Mouse (Mus musculus): ENCODE data around the gene Clcf1.

The Clcf1 gene

DNA sequence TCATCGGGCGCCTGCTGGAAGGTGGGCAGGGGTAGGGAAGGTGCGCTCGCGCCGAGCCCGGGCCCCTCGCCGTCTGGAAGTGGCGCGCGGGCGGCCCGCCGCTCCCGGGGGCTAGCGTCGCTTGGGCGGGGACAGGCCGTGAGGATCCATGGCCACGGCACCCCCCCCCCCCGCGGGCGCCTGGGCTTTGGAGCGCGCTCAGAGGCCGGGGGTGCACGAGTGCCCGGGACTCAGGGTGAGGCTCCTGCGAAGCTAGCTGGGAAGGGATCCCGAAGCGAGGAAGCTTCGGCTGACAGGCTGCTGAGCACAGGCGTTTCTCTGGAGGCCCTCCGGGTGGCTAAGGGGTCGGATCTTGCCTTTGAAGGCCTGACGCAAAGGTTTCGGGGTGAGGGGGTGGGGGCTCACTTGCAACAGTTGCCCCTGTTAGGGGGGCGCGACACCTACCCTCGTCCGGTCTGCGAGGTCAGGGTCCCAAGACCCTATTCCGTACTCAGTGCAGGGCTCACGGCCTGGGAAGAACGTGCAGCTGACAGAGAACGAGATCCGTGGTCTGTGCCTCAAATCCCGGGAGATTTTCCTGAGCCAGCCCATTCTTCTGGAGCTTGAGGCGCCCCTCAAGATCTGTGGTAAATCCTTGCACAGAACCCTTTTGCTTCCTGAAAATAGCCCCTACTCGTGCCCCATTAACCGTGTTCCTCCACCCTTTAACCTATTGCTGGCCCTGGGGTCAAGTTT lies 21.6 kb upstream of the Clcf1 start:
- DNase-seq (ENCODE audit: low read depth, low spot score), result no peak

DNA sequence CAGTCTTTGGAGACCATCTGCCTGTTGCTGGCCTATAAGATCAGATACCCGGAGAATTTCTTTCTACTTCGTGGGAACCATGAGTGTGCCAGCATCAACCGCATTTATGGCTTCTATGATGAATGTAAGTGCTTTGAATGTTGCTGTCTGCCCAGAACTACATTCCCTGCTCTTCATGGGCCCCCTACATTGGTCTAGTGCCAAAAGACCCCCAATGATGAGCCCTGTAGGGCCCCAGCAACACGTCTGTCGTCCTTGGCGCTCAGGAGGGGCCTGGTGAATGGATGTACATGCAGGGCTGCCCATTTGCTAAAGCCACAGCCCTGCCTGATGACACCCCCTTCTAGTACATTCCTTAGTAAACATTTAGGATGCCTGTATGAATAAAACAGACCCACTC lies 20.9 kb upstream of the Clcf1 start:
- DNase-seq (ENCODE audit: low read depth, low spot score), result no peak

DNA sequence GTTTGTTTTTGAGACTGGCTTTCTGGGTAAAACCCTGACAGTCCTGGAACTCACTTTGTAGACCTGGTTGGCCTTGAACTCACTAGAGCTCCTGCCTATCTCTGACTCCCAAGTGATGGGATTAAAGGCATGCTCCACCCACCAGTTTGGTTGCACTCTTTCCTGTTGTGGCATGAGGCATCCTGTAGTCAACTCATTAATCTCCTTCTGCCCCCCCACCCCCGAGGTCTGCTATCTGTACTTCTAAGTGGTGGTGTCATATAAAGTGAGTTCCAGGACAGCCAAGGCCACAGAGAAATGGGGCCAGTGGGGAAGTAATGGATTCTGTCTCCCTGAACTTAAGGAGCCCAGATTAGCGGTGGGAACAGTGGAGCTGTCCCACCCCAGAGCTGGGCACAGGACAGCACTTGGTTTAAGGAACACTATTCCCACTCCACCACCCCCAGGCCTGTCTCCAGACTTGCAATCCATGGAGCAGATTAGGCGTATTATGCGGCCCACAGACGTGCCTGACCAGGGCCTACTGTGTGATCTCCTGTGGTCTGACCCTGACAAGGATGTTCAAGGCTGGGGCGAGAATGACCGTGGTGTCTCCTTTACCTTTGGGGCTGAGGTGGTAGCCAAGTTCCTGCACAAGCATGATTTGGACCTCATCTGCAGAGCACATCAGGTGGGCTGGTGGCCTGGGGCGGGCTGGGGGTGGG lies 19.9 kb upstream of the Clcf1 start:
- DNase-seq (ENCODE audit: low read depth, low spot score), result no peak

DNA sequence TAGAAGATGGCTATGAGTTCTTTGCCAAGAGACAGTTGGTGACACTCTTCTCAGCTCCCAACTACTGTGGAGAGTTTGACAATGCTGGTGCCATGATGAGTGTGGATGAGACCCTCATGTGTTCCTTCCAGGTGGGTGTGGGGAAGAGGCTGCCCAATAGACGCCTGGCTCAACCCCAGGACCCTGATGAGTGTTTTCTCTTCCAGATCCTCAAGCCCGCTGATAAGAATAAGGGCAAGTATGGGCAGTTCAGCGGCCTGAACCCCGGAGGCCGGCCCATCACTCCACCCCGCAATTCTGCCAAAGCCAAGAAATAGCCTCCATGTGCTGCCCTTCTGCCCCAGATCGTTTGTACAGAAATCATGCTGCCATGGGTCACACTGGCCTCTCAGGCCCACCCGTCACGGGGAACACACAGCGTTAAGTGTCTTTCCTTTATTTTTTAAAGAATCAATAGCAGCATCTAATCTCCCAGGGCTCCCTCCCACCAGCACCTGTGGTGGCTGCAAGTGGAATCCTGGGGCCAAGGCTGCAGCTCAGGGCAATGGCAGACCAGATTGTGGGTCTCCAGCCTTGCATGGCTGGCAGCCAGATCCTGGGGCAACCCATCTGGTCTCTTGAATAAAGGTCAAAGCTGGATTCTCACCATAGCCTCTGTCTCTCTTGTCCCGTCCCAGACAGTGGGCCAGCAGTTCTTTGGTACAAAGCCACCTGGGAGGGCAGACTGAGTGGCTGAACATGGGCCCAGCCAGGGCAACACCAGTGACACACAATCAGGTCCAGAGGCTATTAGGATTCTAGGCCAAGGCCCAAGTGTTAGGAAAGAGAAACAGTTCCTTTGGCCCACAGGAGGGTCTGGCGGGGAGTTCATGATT lies 19.0 kb upstream of the Clcf1 start:
- DNase-seq (ENCODE audit: low read depth, low spot score), result no peak

DNA sequence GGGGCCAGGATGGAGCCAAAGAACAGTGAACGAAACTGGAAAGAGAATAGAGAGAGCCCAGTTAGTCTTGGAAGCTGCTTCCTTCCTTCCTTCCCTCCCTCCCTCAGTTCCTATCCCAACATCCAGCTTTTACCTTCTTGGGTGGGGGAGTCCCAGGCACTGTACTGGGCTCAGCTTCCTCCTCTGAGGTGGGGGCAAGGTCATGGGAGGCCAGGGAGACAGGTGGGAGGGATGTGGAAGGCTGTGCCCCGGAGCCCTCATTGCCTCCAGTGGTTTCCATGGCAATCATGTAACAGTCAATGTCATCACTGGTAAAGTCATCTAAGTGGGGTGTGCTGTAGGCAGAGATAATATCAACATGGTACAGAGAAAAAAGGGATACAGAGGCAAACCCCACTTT lies 18.0 kb upstream of the Clcf1 start:
- no peak for DNase-seq (ENCODE audit: low read depth, low spot score)

DNA sequence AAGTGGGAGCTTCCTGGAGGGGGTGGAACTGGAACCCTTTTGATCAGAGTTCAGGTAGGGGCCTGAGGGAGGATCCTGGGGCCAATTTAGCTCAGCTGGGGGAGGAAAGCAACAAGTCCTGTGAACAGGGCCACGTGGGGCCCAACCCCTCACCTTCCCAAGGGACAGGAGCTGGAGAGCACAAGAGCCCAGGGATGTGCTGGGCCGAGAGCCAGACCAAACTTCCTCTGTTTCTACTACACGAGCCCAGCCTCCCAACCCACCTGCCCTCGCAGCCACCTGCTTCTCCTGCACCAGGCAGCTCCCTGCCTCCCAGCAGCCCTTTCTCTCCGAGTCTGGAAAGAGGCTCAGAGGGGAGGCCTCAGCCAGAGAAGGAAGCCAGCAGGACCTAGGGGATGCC lies 17.5 kb upstream of the Clcf1 start:
- no peak for DNase-seq (ENCODE audit: low read depth, low spot score)

DNA sequence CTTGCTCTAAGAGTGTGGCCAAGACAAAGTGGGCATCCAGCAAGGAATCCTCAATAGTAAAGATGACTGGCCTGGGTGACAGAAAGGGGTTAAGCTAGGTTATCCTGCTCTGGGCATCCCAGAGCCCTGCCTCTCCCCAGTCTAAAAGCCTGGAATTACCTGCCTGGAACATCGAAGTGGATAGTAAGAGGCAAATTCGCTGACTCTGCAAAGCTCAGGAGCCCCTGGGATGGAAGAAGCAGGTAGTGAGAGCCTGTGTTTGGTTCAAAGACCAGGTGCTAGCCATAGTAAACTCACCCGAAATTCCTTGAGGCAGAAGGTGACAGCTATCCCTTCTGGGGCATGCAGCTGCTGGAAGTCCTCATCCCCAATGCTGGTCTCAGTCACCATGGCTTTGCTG lies 16.9 kb upstream of the Clcf1 start:
- DNase-seq (ENCODE audit: low read depth, low spot score), result no peak

DNA sequence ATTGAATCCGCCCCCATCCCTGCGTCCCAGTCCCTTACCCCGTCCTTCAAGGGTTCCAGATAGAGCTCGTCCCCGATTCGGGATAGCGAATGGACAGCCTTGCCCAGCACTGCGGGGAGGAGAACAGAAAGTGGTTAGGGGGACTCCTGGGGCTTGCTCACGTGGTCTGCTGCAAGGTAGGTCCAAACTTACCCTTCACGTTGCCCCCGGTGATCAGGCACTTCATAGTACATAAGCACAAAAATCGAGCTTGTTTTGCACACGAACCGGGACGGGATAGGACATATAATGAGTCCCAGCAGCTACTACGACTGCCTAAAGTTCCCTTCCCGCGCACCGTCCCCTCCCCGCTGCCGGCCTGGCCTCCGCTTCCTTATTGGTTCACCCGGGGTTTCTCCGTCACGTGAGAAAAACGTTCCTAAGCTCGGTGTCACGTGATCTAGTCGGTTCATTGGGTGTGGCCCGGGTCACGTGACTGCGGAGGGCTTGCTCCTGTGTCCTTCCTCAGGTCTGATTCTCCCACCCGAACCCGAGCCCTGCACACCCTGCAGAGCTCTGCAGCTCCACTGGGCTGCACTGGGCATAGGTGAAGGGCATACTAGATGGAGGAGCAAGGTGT lies 12.6 kb upstream of the Clcf1 start, which contains the start of gene Rad9a:
Gene Rad9a (minus strand): TSS at position 372 of the 619 bp plus-strand sequence.
- DNase-seq (ENCODE audit: low read depth, low spot score), result peak; percentile 95

DNA sequence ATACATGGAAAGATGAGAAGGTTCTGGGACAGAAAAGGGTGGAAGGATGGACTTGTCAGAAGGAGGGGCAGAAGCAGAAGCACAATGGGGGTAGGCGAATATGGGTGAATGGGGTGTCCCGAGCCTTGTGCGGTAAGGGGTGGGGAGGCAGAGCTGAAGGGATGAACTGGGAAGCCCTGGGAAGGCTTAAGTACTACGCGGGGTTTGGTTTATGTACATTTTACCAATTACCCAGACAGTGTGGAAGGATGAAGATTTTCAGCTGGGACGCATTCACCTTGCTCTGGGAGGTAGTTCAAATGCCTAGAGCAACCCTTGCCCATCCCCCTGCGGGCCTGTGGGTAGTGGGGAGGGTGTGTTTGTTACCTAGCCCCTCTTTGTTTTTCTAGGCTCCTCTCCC lies 11.9 kb upstream of the Clcf1 start:
- no peak for DNase-seq (ENCODE audit: low read depth, low spot score)

DNA sequence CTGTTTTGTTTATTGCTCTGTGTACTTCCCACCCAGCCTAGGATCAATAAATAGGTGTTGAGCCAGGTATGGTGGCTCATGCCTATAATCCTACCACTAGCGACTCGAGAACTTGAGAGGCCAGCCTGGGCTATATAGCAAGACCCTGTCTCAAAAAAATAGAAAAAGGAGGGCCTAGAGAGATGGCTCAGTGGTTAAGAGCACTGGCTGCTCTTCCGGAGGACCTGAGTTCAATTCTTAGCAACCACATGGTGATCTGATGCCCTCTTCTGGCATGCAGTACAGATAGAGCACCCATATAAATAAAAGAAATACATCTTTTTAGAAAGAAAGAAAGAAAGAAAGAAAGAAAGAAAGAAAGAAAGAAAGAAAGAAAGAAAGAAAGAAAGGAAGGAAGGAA lies 10.9 kb upstream of the Clcf1 start:
- no peak for DNase-seq (ENCODE audit: low read depth, low spot score)

DNA sequence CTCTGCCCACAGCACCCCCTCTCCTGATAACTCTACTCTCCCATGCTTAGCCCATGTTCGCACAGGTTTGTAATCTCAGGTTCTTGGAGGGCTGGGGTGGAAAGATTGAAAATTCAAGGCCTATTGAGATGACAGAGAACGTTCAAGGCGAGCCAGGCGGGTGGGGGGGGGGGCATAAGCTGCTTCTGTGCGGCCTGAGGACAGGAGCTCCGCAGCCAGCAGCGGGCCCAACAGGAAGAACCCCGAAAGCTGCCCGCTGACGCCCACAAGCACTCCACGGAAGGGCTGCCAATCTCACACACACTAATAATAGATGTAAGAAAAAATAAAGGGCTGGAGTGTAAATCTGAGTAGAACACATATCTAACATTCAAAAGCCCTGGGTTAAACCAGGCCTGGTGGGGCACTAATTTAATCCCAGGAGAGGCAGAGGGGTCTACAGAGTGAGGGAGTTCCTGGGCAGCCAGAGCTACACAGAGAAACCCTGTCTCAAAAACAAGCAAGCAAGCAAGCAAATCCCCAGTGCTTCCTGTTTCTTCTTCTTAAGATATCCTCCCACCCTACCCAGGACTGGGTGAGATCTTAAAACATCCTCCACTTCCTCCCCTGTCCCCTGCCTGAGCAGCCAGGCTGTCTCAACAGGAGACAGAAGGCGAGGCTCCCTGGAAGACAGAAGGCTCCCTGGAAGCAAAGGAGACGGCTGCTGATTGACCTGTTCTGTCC lies 10.3 kb upstream of the Clcf1 start:
- DNase-seq (ENCODE audit: low read depth, low spot score), result no peak

DNA sequence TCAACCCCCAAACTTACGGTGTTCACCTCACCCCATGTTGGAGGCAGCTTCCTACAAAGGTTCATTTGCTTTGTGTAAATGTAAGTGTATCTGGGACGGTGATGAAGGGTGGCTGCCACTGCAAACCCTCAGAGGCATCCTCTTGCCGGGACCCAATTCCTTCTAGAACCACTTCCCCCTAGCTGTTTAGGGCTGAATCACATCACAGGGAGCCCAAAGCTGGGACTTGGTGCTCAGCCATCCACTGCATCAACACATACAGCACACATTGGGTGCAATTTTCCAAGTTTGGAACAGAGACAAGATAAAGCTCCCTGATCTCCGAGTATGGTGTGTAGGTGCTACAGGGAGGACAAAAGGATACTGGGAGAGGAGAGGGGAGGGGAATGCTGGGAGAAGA lies 9.1 kb upstream of the Clcf1 start:
- DNase-seq (ENCODE audit: low read depth, low spot score), result no peak

DNA sequence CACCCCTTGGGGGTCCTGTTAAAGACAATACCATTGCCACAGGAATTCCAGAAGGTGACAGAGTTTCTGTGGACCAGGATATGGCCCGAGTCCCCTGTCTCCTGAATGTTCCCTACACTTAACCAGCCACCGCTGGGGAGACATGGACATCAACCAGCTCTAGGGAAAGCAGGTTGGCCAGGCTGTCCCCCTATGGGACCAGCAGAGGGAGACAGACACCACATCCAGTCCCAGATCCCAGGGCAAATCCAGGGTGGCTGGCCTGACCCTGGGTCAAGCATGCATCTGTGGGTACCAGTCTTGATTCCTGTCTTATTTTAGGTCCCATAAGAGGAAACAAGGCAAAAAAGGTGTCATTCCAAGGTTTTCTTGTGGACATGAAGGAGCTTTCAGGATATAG lies 7.1 kb upstream of the Clcf1 start:
- no peak for DNase-seq (ENCODE audit: low read depth, low spot score)

DNA sequence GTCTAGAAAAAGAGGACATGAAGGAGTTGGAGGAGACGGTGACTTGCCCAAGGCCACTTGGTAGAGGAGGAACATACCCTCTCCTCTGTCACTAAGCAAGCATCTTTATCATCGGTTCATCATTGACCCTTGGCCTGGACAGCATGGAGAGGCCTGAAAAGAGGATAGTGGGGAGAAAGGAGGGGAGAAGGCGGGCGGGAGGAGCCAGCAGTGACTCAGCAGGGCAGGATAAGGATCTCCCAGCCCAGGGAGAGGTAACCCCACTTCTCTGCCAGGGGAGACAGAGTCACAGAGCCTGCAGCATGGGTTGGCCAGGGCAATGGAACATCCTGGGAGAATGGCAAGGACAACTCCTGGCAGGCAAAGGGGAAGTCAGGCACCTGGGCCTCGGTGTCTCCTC lies 5.5 kb upstream of the Clcf1 start:
- DNase-seq (ENCODE audit: low read depth, low spot score), result no peak

DNA sequence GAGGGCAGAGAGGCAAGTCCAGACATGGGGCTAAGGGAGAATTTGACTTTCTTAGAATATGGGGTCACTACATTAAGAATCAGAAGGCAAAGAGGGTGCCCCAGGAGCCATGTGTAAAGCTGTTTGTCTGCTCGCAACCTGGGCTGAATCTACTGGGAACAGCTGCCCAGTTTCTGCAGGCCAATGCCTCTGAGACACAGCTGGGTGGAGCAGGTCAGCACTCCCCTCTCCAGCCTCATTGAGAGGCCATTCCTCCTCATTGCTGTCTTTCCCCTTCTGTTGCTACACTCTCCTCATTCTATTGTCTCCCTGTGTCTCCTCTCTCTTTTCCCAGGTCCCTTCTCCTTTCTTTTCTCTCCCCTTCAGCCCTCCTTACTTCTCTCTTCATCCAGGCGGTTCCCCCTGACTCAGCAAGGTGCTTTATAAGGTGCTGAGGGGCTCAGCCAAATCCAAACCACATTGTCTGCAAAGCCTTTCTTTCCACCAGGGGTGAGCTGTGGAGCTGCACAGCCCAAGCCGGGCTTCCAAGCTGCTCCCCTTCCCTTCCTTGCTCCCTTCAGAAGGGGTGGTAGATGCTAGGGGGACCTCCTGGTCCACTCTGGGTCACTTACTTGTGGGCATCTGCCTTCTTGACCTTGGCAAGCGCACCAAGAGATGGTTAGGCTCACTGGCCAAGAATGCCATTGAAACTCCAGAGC lies 2.0 kb upstream of the Clcf1 start:
- DNase-seq (ENCODE audit: low read depth, low spot score), result no peak

DNA sequence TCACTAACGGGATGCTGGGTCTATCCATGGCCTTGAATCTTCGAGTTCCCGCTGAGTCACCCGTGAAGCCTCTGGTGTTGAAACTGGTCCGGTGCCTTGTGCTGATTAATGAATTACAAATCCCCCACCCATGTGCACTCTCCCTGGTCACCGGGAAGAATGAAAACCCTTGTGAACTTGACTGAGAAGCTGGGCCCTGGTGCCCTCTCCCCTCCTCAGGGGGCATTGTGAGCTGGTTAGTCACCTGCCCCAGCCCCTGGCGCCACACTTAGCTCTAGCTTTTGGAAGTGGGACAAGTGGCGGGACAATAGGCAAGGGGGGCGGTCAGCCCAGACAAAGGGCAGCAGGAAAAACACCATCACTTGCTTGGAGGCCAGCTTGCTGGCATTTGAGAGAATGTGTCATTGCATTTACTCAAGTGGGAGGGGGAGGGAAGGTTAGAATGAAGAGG lies 489 bp upstream of the Clcf1 start:
- no peak for DNase-seq (ENCODE audit: low read depth, low spot score)

DNA sequence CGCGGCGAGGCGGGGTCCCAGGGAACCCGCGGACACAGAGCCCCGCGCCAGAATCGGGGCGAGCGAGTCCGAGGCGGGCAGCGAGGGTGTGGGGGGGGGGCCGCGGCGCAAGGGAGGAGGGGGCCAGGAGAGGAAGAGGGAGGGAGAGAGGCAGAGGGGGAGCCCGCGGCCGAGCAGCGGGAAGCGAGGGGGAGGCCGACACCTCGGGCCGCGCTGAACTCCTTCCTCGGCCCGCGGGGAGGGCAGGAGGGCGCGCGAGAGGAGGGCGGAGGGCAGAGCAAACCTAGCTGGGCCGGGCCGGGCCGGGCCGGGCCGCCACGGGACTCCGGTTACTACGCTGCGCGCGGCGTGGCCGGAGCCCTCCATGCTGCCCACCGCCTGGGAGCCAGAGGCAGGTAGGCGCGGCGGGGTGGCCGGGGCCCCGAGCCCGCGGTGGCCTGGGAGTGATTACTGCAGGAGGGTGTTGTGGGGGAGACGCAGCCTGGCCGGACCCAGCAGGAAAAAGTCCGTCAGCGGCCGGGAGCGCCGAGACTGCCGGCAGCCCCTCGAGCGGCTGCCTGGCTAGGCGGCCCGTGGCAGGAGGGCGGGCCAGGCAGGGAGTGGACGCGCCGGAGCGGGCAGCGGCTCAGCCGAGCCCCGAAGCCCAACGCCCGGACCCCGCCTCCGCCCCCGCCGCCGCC lies 873 bp downstream of the Clcf1 start:
- DNase-seq (ENCODE audit: low read depth, low spot score), result no peak

DNA sequence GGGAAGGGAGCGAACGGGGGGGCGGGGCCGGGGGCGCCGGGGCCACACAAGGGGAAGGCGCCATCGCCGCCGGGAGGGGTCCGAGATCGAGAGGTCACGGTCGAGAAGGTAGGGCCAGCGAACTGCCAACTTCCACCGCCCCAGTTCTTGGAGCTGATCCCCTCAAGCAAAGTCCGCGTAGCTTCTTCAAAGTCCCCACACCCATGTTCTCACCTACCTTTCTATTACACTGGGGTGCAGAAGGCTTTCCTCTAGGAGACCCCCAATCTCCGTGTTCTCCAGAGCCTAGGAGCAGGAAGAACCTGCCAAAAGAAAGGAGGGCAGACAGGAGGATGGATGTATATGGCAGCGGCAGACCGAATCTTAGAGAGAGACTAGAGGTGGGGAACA lies 1.4 kb downstream of the Clcf1 start:
- DNase-seq (ENCODE audit: low read depth, low spot score), result no peak

DNA sequence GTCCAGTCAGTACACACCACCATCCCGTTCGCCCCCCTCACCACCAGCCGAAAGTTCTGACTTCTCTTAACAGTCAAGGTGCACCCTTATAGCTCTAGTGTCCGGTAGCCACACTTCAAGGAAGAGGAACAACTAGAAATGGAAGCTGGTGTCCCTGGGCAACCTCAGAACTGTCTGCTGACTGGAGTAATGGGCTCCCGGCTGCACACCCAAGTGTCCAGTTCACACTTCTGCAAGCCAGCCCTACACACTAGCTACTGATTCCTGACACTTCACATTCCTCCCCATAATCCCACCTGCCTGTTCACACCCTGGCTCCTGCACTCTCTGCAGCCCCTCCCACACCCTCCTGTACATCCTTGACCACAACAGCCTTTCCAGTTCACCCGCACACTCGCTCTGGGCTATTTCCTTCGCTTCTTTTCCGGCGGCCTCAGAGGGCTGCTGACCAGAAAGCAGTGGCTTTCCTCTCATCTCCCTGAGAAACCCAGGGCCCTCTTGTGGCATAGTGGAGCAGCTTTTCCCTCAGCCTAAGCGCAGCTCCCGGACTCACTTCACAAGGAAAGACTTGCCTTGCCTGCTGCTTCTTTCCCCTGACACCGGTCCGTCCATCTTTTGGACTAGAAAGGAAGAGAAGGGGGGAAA lies 2.1 kb downstream of the Clcf1 start:
- no peak for DNase-seq (ENCODE audit: low read depth, low spot score)

DNA sequence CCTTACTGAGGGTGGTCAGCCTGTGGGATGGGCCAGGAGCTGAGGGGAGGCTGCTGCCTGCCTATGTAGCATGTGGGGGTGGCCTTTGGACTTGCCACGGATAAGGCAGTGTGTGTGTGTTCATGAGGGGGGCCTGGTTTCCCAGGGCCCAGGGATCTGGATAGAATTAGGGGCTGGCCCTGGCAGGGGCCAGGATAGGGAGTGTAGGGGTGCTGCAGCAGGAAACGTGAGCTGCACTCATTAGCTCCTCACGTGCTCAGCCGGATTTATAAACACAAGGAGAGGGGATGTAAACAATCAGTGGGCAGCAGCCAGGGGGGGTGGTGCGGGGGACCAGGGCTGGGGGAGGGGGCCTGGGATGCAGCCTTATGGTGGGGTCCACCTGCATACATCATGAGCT lies 3.1 kb downstream of the Clcf1 start:
- no peak for DNase-seq (ENCODE audit: low read depth, low spot score)

Measured in telencephalon, adult 2 months (tissue).